Mouse (Mus musculus) ES-Bruce4 (cell line): ENCODE measurements at regions not wholly inside any gene's neighbourhood (a gene's known extent, or its start where the extent isn't known, plus 50 kb on each side); places are given as distances from the start of the nearest gene placed in this dataset.

ENCODE experiments used
- CTCF ChIP-seq: IDR thresholded peaks from one replicate; pipeline ENCODE4 v1.8.1; 2011; ENCODE audit warnings: low read depth, low read length
- EP300 ChIP-seq: IDR thresholded peaks from 2 replicates; pipeline ENCODE4 v1.6.1; 2011; ENCODE audit warnings: low read depth, low read length; ENCODE audit not compliant: insufficient read depth
- POLR2A ChIP-seq: IDR thresholded peaks from one replicate; pipeline ENCODE4 v1.8.1; 2011; ENCODE audit warnings: low read length; ENCODE audit not compliant: insufficient read depth

DNA sequence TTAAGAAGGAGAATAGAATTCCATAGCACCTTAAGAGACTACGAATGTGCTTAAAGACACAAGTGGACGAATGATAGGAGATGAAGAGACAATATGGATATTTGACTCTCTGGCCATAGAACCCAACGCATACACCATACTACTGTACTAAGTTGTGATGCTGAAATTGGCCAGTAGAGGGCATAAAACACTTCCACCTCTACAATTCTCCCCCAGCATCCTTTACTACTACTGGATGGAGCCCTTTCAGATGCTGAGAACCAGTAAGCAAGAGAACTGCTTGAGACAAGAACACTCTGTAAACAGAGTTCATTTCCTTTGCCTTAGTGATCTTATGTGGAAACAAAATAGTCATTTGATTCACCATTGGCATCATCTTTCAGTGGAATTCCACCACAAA, 96.9 kb upstream of the Col1a2 start:
- TF ChIP-seq EP300 (no peak), CTCF (no peak), POLR2A (no peak)
